Mouse (Mus musculus) CD4-positive, CD25-positive, alpha-beta regulatory T cell, adult 4 months (primary cell): ENCODE measurements around the gene Errfi1. TPM values are rescaled to one million over a fixed set of nuclear protein-coding genes. Genes with fewer than 3 reads are reported as not detected.

Experiments
- ATAC-seq: one replicate; pipeline ENCODE4 v1.8.0; 2017
- polyA plus RNA-seq, 2 experiments: library from polyadenylated mRNA; unstranded; fragments of 100-300 nt; shearing (Covaris generic); gene quantifications; one replicate each; pipeline ENCODE4 v1.2.1; 2017

Gene Errfi1
- polyA plus RNA-seq, 2 experiments from 2014 or later, result 1.4 to 2.7 TPM

DNA sequence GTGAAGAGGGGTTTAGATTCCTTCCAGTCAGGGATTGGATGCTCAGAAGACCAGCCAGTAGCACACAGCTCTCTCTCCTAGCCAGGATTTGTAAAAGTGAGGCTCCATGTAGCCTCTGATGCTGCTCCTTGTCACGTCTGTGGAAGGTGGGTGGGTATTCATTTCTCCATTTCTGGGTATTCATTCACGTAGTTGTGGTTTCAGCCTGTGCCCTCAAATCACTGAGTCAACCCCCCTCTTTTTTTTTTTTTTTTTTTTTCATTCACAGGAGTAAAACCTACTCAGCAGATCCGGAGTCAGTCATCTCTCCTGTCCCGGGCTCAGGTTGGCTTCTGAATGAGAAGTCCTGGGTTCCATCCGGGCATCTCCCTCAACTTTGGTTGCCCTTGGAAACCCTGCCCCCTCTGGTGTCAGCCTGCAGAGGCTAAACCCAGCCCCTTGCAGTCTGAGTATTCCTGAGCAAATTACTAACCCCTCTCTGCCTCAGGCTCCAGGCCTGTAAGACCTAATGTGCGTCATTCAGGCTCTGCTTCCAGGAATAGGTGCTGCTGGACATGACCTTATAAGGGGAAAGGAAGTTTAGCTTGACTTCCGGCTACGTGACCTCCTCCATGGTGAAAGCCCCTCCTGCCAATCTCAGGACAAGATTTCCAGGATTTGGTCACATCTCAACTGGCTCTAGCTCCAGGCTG, 63.8 kb downstream of the Errfi1 start:
- ATAC-seq, result no peak

Other genes with a start within 250 kb of the Errfi1 start
- gene Slc45a1, start 201.7 kb upstream of the Errfi1 start, polyA plus RNA-seq, result not detected
- 100 to 1,000 TPM; 550 to 588 TPM for gene Park7, start 60.5 kb downstream of the Errfi1 start, polyA plus RNA-seq
- gene Tnfrsf9, start 60.6 kb downstream of the Errfi1 start, polyA plus RNA-seq, result 100 to 1,000 TPM; 209 to 263 TPM
- gene Uts2, start 143.2 kb downstream of the Errfi1 start, polyA plus RNA-seq, result not detected
- gene Per3, start 190.7 kb downstream of the Errfi1 start, polyA plus RNA-seq, result 1 to 10 TPM; 4.7 to 5.2 TPM
- gene Vamp3, start 204.0 kb downstream of the Errfi1 start, polyA plus RNA-seq, result 10 to 100 TPM; 41.7 to 53.2 TPM
- not detected for gene Gm13090, start 235.7 kb downstream of the Errfi1 start, polyA plus RNA-seq